Comparison of ENCODE assay signal across 11 mouse cellular contexts in genomic region chr11:48605223-48605824, GRCm38 (mm10).
DNase-seq lines count a peak whose midpoint lies in the region; ATAC-seq and TF ChIP-seq lines count a peak whose summit lies in the region.
"Had no signal": no experiment of that assay in that cellular context is flagged by ENCODE, and none has a peak within 500 bp of the region (broad histone marks: within the 10 kb centered on the region; RNA-seq: fewer than 3 reads in every experiment).

No protein-coding gene starts in this region.

- H3K27ac ChIP-seq in limb, embryonic 14.5 days (replicated peaks; ENCODE audit: low read depth, low read length): 0 out of 2 replicates have a peak overlapping the region, but pooled peaks have one; percentile 22
- H3K27ac ChIP-seq: liver, embryonic 12.5 days; neural tube, embryonic 12.5 days; stomach, embryonic 15.5 days had no signal

- DNase-seq in right cerebral cortex, adult 18-20 months: peak; percentile 11
- no peak for DNase-seq in right cerebral cortex, postnatal 25 days
- peak; percentile 79 to 85 for DNase-seq in heart, adult 9 months (ENCODE audit: low spot score in 2 of 2)
- peak; percentile 92 for DNase-seq in limb, embryonic 14.5 days (ENCODE audit: low spot score)
- peak; percentile 50 for DNase-seq in testis, postnatal 10 days (ENCODE audit: low spot score)
- DNase-seq in right cerebral cortex, postnatal 10 days (ENCODE audit: low spot score in 2 of 2): no peak
- no peak for DNase-seq in left cerebral cortex, postnatal 4 days
- DNase-seq in c-Kit-positive CD71-positive TER-119-positive erythroid progenitor cells, embryonic 14.5 days (ENCODE audit: low spot score): no peak

- no peaks in the 10 kb centered on the region for H3K4me1 ChIP-seq in limb, embryonic 14.5 days (ENCODE audit: control insufficient read depth, insufficient read depth, low read length)
- H3K4me1 ChIP-seq: liver, embryonic 12.5 days; neural tube, embryonic 12.5 days; stomach, embryonic 15.5 days had no signal

- ATAC-seq in limb, embryonic 14.5 days (ENCODE audit: low FRiP score, low read depth): peak; percentile 93
- ATAC-seq: liver, embryonic 12.5 days had no signal

- no peaks in the 10 kb centered on the region for H3K36me3 ChIP-seq in limb, embryonic 14.5 days (ENCODE audit: control insufficient read depth, insufficient read depth, low read length)
- H3K36me3 ChIP-seq: liver, embryonic 12.5 days; neural tube, embryonic 12.5 days; stomach, embryonic 15.5 days had no signal

- H3K4me3 ChIP-seq in limb, embryonic 14.5 days (replicated peaks; ENCODE audit: low read length): no peak overlapping the region
- H3K4me3 ChIP-seq: liver, embryonic 12.5 days; neural tube, embryonic 12.5 days; stomach, embryonic 15.5 days had no signal

- H3K27me3 ChIP-seq in limb, embryonic 14.5 days (ENCODE audit: control insufficient read depth, insufficient read depth, low read length): no peaks in the 10 kb centered on the region
- H3K27me3 ChIP-seq: liver, embryonic 12.5 days; neural tube, embryonic 12.5 days; stomach, embryonic 15.5 days had no signal

- H3K9ac ChIP-seq in limb, embryonic 14.5 days (ENCODE audit: low read depth, low read length, severe bottlenecking): no peak overlapping the region
- H3K9ac ChIP-seq: liver, embryonic 12.5 days; neural tube, embryonic 12.5 days; stomach, embryonic 15.5 days had no signal

- H3K9me3 ChIP-seq in limb, embryonic 14.5 days (ENCODE audit: control insufficient read depth, low read length): no peaks in the 10 kb centered on the region
- H3K9me3 ChIP-seq: liver, embryonic 12.5 days; neural tube, embryonic 12.5 days; stomach, embryonic 15.5 days had no signal

- no peak overlapping the region for H3K4me2 ChIP-seq in limb, embryonic 14.5 days (replicated peaks; ENCODE audit: low read depth, low read length, severe bottlenecking)
- H3K4me2 ChIP-seq: liver, embryonic 12.5 days; neural tube, embryonic 12.5 days; stomach, embryonic 15.5 days had no signal

- intact Hi-C loops in left cerebral cortex, postnatal 4 days (cut with DNase I): no loop called here

- 13% methylated on average over 5 of the region's 5 CpGs for WGBS in limb, embryonic 14.5 days

- no peak for TF ChIP-seq POLR2A in limb, embryonic 14.5 days (IDR thresholded peaks at IDR 0.05; ENCODE audit: borderline replicate concordance, extremely low read depth, insufficient read depth, insufficient read length)

Comparison
In these comparisons a context has a peak if more than half of its experiments do, and no peak if none do; other contexts are left out.
1. DNase-seq: peak in right cerebral cortex, adult 18-20 months (single experiment), heart, adult 9 months (2 of 2), limb, embryonic 14.5 days (single experiment) and testis, postnatal 10 days (single experiment); none in right cerebral cortex, postnatal 25 days (single experiment), right cerebral cortex, postnatal 10 days (0 of 2), left cerebral cortex, postnatal 4 days (single experiment) and c-Kit-positive CD71-positive TER-119-positive erythroid progenitor cells, embryonic 14.5 days (single experiment).